Comparison of ENCODE assay signal across 8 mouse cellular contexts in the genomic region with DNA sequence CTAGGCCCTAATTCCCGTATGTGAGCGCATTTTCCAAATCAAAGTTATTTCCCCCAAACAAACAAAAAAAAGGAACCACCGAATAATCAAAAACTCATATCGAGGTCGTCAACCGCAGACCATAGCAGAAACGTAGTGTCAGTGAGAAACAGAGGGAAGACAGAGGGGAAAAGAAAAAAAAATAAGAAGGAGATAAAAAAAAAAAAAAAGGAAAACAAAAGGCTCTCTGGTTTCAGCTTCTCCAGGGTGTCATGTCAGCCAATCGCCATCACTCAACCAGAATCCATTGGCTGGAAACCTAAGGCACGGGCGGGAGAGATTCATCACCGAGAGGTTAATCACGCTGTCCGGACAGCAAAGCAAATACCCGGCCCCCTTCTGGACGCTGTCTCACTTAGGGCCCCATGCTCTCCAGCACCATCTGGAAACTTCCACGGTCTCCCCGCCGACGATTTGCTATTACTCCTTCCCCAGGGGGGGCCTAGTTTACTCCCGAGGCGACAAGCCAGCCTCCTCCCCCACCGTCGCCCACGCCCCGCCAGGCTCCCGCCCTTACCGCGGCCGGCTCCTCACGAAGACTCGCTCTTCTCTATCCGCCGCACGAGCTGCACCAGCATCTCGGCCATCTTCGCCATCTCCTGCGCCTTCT. TPM values are rescaled to one million over a fixed set of nuclear protein-coding genes. Genes with fewer than 3 reads are reported as not detected.
DNase-seq lines count a peak whose midpoint lies in the region; ATAC-seq lines count a peak whose summit lies in the region.
"Not testable (repeated sequence)": the region's sequence is repeated elsewhere in the genome, so short reads cannot be mapped to it uniquely, and the experiment has no call there.

No protein-coding gene starts in this region.

- H3K27me3 ChIP-seq in hindbrain, embryonic 15.5 days = not testable (repeated sequence)

- ATAC-seq in hindbrain, embryonic 15.5 days (ENCODE audit: low FRiP score, low read depth) = peak; percentile 59

- WGBS in hindbrain, embryonic 15.5 days = 4% methylated on average over 35 of the region's 37 CpGs

- not testable (repeated sequence) for H3K9me3 ChIP-seq in hindbrain, embryonic 15.5 days

- peaks cover 18% of the 10 kb centered on the region for H3K4me1 ChIP-seq in hindbrain, embryonic 15.5 days (replicated peaks)

- H3K36me3 ChIP-seq in hindbrain, embryonic 15.5 days = not testable (repeated sequence)

- peak overlapping the region; percentile 84 for H3K4me3 ChIP-seq in hindbrain, embryonic 15.5 days

- peak overlapping the region; percentile 96 for H3K27ac ChIP-seq in hindbrain, embryonic 15.5 days (replicated peaks)

- peak; percentile 66 for DNase-seq in ZHBTc4 (ENCODE audit: low read depth, low spot score)
- DNase-seq in cerebellum, postnatal 4 days (ENCODE audit: low spot score in 2 of 2) = peak; percentile 49 to 62
- peak; percentile 59 for DNase-seq in gastrocnemius, adult 18-20 months (ENCODE audit: low spot score)
- DNase-seq in left cerebral cortex, adult 11 months (ENCODE audit: low spot score) = peak; percentile 36
- peak; percentile 63 for DNase-seq in lung, postnatal 25 days (ENCODE audit: low spot score)
- DNase-seq in retina, postnatal 1 day = peak; percentile 78
- DNase-seq in thymus, postnatal 36 days = peak; percentile 71 to 77

- peak overlapping the region; percentile 67 for H3K4me2 ChIP-seq in hindbrain, embryonic 15.5 days

- H3K9ac ChIP-seq in hindbrain, embryonic 15.5 days = peak overlapping the region; percentile 80

RNA-seq across cellular contexts. Expression of a gene that starts 0.8 kb away (rescaled TPM):
- total RNA-seq in gastrocnemius, adult 18-20 months (2021) = 100 to 1,000 TPM; 213 to 228 TPM
- 317 and 323 TPM in 2 replicates for polyA plus RNA-seq in hindbrain, embryonic 15.5 days (2015; fragmentation: Nextera tagmentation; extraction: Ambion mirVana)

RNA-seq across cellular contexts. Expression of a gene that starts 34.7 kb away (rescaled TPM):
- 1 to 10 TPM; 5.6 to 7.2 TPM for total RNA-seq in gastrocnemius, adult 18-20 months (2021)
- 12.8 and 13.4 TPM in 2 replicates for polyA plus RNA-seq in hindbrain, embryonic 15.5 days (2015; fragmentation: Nextera tagmentation; extraction: Ambion mirVana)

RNA-seq across cellular contexts. Expression of a gene that starts 47.3 kb away (rescaled TPM):
- total RNA-seq in gastrocnemius, adult 18-20 months (2021) = 10 to 100 TPM in 1 of 2 experiments, 1 to 10 TPM in 1; 9.4 to 10.1 TPM
- 27.8 and 28.0 TPM in 2 replicates for polyA plus RNA-seq in hindbrain, embryonic 15.5 days (2015; fragmentation: Nextera tagmentation; extraction: Ambion mirVana)

Comparison
In these comparisons a context has a peak if more than half of its experiments do, and no peak if none do; other contexts are left out.
1. Peak in every context shown above with its lines: DNase-seq, ATAC-seq, H3K4me3 ChIP-seq and H3K27ac ChIP-seq.